Mouse (Mus musculus) T-helper 2 cell (primary cell): ENCODE measurements around the gene Ankib1.

Experiments
- in situ Hi-C: fragments of 300-600 bp; cut with MboI, MseI; formaldehyde crosslinking; loops from one replicate; pipeline ENCODE4 v1.15.1; 2025; ENCODE audit warnings: high pct_unique_total_duplicates

The Ankib1 gene

GRCm38 (mm10) chr5:3725491-3725890 lies 77.2 kb downstream of the Ankib1 start:
- in situ Hi-C loops: no loop called here

- in situ Hi-C loops: no loop called here
Measured at GRCm38 (mm10) chr5:3723415-3723814, 79.3 kb downstream of the Ankib1 start.

DNA sequence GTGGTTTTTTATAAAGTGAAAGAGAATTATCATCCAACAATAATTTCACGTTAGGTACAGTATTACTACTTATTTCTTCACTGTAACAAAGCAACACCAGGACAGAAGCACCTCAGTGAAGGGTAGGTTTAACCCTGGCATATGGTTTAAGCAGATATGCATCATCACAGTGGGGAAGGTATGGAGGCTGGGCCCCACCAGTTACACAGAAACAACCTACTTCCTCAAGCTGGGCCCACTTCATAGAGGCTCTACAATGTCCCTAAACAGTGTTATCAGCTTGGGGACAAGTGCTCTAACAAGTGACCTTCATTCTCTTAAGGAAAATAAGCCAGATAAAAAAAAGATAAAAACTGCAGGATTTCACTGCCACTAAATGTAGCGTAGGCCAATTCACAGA lies 79.9 kb downstream of the Ankib1 start:
- in situ Hi-C loops: no loop called here

DNA sequence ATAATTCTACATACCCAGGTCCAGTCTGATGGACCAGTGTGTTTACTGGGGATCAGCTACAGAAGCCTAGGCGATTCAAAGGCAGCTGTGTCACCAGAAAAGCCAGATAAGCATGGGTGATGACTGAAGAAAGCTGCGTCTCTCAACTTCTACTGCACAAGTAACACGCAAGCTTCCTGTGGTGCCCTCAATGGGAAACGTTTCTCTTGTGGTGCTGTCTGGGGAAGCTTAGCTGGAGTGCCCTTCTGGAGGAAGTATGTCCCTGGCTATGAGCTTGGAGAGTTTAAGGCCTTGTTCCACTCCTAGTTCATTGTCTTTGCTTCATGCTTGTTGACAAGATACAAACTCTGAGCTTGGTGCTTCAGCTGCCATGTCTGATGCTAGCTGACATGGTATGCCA lies 83.4 kb downstream of the Ankib1 start:
- in situ Hi-C loops: no loop called here

GRCm38 (mm10) chr5:3715800-3716199 lies 86.9 kb downstream of the Ankib1 start:
- in situ Hi-C loops: no loop called here

GRCm38 (mm10) chr5:3702180-3702579 lies 100.5 kb downstream of the Ankib1 start:
- in situ Hi-C loops: no loop called here

DNA sequence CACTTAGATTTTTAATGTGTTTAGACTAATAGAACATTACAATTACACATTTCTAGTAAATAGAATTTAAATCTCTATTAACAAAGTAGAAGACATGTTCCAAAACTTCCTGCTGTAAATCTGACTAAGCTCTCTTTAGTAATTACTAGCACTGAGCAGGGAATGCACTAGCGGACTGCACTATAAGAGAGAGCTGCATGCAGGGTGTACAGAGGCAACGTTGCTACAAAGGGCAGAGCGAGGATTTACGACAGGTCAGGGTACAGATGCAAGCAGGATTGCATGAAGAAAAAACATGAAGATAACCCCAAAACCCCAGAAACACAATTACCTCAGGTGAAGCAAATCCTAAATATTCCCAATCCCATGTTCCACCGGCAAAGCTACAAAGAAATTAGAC lies 102.7 kb downstream of the Ankib1 start:
- in situ Hi-C loops: no loop called here

DNA sequence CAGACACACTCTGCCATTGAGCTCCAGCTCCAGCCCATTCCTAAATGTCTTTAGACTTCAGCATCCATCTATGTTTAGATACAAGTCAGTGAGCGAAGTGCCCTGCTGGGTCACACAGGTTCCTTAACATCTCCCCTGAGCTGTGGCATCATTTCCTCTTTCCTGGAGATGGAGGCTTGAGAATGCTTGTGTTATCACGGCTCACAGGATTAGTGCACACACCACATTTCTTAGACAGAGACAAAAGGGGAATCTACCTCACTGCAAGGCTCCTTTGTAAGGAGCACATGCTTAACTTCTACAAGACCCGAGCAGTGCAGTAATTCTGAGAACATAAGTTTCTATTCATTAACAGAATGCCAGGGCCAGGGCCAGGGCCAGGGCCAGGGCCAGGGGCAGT lies 106.7 kb downstream of the Ankib1 start:
- in situ Hi-C loops: no loop called here

DNA sequence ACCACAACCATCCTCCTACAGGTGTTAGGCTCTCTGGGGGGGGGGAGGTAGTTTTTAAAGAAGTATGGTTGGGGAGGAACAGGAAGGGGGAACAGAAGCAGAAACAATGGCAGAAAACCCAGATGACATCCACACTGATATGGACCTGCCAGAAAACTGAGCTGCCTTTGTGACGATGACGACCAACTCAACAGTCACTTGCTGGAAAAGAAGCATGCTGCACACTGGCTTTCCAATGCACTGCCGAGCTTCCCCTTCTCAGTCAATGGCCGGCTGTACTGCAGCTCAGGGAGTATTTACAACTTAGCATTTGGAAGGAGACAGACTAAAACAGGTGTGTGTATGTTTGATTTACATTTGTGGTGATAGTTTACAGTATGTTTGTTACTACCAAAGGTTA lies 107.5 kb downstream of the Ankib1 start:
- in situ Hi-C loops: no loop called here

DNA sequence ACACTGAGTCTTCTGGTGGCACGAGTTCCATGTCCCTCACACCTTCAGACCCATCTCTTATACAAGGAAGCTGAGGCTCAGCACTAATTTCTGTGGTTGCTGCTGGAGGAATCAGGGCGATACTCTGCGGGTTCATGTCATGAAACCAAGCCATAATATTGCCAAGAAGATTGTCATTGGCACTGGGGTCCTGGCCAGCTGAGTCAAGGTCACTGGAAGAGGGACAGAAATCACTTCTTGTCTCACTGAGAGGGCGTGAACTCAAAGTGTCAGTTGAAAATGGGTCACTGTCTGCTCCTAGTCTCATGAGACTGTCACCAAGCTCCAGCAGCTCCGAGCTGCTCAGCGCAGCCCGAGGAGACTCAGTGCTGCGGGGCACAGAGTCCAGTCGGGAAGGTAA lies 109.8 kb downstream of the Ankib1 start:
- in situ Hi-C loops: no loop called here

- in situ Hi-C loops: no loop called here
Measured at GRCm38 (mm10) chr5:3691283-3691682, 111.4 kb downstream of the Ankib1 start.

DNA sequence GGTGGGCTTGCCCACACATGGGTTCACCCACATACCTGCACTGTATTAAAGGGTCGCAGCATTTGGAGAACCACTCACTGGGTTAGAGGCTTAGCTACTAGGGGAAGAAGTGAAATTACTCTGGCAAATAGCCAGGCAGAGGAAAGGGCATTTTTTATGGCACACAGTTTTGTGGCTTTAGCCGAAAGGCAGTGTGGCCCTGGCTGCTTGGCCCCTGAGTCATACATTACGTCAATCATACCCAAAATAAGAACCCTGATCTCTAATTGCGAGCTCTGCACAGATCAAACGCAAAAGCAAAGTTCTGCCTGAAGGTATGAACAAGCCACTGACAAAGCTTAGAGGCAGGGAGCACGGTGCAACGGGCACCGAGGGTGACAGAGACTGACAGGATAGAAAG lies 114.4 kb downstream of the Ankib1 start:
- in situ Hi-C loops: no loop called here

GRCm38 (mm10) chr5:3669938-3670554 lies 132.7 kb downstream of the Ankib1 start:
- in situ Hi-C loops: no loop called here

DNA sequence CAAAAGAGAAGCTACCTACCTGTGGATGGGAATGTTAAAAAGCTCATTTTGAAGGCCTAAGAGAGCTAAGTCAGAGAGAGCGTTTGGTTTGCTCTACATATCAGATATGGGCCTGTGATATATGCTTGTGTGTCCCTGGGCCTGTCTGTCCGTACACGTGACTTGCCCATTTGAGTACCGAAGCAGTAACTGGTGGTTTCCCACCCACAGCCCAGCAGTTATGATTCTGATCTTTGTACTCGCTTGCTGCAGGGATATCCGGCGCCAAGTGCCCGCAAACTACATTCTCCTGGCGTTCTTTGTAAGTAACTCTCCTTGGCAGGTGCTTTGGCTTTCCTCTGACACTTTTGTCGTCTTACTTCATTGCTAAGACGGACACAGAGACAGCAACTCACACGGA lies 136.1 kb downstream of the Ankib1 start:
- in situ Hi-C loops: no loop called here

GRCm38 (mm10) chr5:3665225-3665624 lies 137.5 kb downstream of the Ankib1 start:
- in situ Hi-C loops: no loop called here

DNA sequence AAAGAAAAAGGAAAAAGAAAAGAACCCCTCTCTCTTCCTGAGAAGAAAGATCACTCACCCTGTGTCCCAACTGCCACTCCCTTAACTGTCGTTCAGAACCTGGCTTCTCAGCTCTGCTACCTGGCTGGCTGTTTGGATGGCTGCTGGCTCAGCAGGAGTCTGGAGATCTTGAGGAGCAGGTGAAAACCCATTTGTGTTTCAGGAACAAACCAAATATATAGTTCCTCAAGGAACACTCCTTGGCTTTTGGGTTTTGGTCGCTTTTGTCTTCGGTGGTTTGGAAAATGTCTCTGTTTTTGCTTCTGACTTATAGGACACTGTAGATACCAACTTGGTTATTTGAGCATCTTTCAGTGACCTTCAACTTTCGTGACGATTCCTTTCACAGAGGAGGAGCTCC lies 145.6 kb downstream of the Ankib1 start, which contains the start of gene Gatad1:
Gene Gatad1, minus strand, starts transcription at position 101 of the 400 bp plus-strand sequence.
- in situ Hi-C loops: loop anchor here (10.0 kb wide), 1 partner anchor 228 kb away; no protein-coding TSS in a partner anchor

- in situ Hi-C loops: loop anchor here (10.0 kb wide), 1 partner anchor 231 kb away; no protein-coding TSS in a partner anchor
Measured at GRCm38 (mm10) chr5:3653801-3654200, 148.9 kb downstream of the Ankib1 start.

GRCm38 (mm10) chr5:3652903-3653575 lies 149.7 kb downstream of the Ankib1 start:
- in situ Hi-C loops: loop anchor here (10.0 kb wide), 1 partner anchor 232 kb away; no protein-coding TSS in a partner anchor

GRCm38 (mm10) chr5:3651621-3652020 lies 151.1 kb downstream of the Ankib1 start:
- in situ Hi-C loops: loop anchor here (10.0 kb wide), 1 partner anchor 233 kb away; no protein-coding TSS in a partner anchor

DNA sequence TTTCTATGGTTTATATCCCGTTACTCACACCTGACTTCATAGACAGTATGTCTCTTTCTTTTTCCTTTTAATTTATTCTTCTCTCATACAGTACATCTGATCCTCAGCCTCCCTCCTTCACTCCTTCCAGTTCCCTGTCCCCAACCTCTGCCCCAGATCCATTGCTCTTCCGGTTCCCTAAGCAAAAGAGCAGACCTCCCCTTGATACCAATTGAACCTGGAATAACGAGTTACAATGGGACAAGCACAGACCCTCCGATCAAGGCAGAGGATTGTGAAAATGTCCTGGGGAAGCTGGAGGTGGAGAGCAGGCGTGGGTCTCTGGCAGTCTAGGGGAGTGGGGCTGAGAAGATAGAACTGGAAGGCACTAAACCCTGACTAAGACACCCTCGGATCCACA lies 151.8 kb downstream of the Ankib1 start, which contains the start of gene Tmbim7:
Gene Tmbim7, plus strand, starts transcription at position 301 of the 400 bp plus-strand sequence.
- in situ Hi-C loops: loop anchor here (10.0 kb wide), 1 partner anchor 234 kb away; no protein-coding TSS in a partner anchor

GRCm38 (mm10) chr5:3648849-3649210 lies 153.9 kb downstream of the Ankib1 start:
- in situ Hi-C loops: no loop called here

DNA sequence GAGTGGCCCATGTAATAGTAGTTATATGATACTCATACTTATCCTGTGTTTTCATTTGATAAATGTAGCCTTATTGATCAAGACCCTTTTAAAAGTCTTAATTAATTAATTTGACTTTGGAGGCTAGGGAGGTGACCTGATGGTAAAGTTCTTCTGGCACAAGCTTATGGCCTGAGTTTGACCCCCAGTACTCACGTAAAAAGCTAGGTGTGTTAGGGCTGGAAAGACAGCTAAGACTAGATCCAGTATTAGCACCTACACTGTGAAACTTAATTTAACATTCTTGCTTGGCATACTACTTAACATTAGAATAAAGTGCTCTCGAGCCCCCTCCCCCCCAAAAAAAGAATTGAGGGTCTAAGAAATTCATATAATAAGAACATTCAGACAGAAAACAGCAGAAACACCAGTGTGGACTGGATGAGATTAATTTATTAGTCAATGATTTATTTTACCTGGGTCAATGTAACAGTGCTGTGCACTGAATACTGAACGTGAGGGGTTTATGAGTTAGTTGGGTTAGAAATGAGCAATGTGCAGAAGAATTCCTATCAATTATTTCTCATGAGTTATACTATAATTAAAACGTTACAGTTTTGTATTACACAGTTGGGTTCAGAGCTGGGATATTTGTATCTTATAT lies 154.4 kb downstream of the Ankib1 start:
- in situ Hi-C loops: no loop called here

GRCm38 (mm10) chr5:3647708-3648121 lies 155.0 kb downstream of the Ankib1 start:
- in situ Hi-C loops: no loop called here
